ENCODE assay signal across 8 mouse cellular contexts in genomic region chr11:77630257-77630670, GRCm38 (mm10). TPM values are rescaled to one million over a fixed set of nuclear protein-coding genes. Genes with fewer than 3 reads are reported as not detected.
DNase-seq lines count a peak whose midpoint lies in the region; ATAC-seq and TF ChIP-seq lines count a peak whose summit lies in the region.

No protein-coding gene starts in this region.

- H3K27me3 ChIP-seq in E14TG2a.4 (ENCODE audit: insufficient read depth, low read length) = no peaks in the 10 kb centered on the region; the same call in 1 of the 2 replicates
- H3K27me3 ChIP-seq in forebrain, embryonic 11.5 days (ENCODE audit: control insufficient read depth, insufficient read depth, low read length) = no peaks in the 10 kb centered on the region
- H3K27me3 ChIP-seq in heart, embryonic 16.5 days (ENCODE audit: control insufficient read depth, insufficient read depth, low read length) = no peaks in the 10 kb centered on the region
- H3K27me3 ChIP-seq in liver, embryonic 16.5 days (ENCODE audit: control insufficient read depth, insufficient read depth, low read depth, low read length) = no peaks in the 10 kb centered on the region
- H3K27me3 ChIP-seq in neural tube, embryonic 13.5 days = 0 out of 2 replicates have a peak, but pooled peaks cover 2% of the 10 kb centered on the region
- no peaks in the 10 kb centered on the region for H3K27me3 ChIP-seq in testis, adult 2 months (ENCODE audit: control insufficient read depth, insufficient read depth, low read length)

- TF ChIP-seq CTCF in E14TG2a.4 (conservative IDR thresholded peaks at IDR 0.05; ENCODE audit: low read length) = peak; percentile 82
- TF ChIP-seq CTCF in testis, adult 2 months (IDR thresholded peaks at IDR 0.05; ENCODE audit: control insufficient read depth, insufficient read depth, insufficient replicate concordance, low read depth, low read length) = peak; percentile 81; the same call in 1 of the 2 replicates

- no peaks in the 10 kb centered on the region for H3K36me3 ChIP-seq in E14TG2a.4 (ENCODE audit: insufficient read depth, low read length)
- H3K36me3 ChIP-seq in forebrain, embryonic 11.5 days (ENCODE audit: control insufficient read depth, insufficient read depth, low read length) = no peaks in the 10 kb centered on the region
- no peaks in the 10 kb centered on the region for H3K36me3 ChIP-seq in heart, embryonic 16.5 days (ENCODE audit: control insufficient read depth, insufficient read depth)
- H3K36me3 ChIP-seq in liver, embryonic 16.5 days (ENCODE audit: control insufficient read depth, insufficient read depth) = no peaks in the 10 kb centered on the region
- H3K36me3 ChIP-seq in neural tube, embryonic 13.5 days = no peaks in the 10 kb centered on the region
- H3K36me3 ChIP-seq in testis, adult 2 months (ENCODE audit: control insufficient read depth, insufficient read depth, low read length) = no peaks in the 10 kb centered on the region

- no peak overlapping the region for H3K4me3 ChIP-seq in E14TG2a.4 (replicated peaks; ENCODE audit: low read length)
- no peak overlapping the region; the same call in 1 of the 2 replicates for H3K4me3 ChIP-seq in forebrain, embryonic 11.5 days (ENCODE audit: low read depth, low read length)
- H3K4me3 ChIP-seq in heart, embryonic 16.5 days (ENCODE audit: low read length) = peak overlapping the region; percentile 45
- peak overlapping the region; percentile 56 for H3K4me3 ChIP-seq in liver, embryonic 16.5 days (ENCODE audit: low read depth, low read length)
- peak overlapping the region; percentile 27 for H3K4me3 ChIP-seq in neural tube, embryonic 13.5 days
- peak overlapping the region; percentile 89 for H3K4me3 ChIP-seq in testis, adult 2 months (ENCODE audit: control insufficient read depth, low read depth, low read length)

- TF ChIP-seq POLR2A in testis, adult 2 months (IDR thresholded peaks at IDR 0.05; ENCODE audit: control insufficient read depth, low read depth, low read length) = no peak

- 0 out of 2 replicates have a peak, but pooled peaks have one; percentile 53 for ATAC-seq in forebrain, embryonic 11.5 days (replicated peaks; ENCODE audit: low FRiP score)
- ATAC-seq in heart, embryonic 16.5 days (replicated peaks; ENCODE audit: extremely low read depth, insufficient read depth, low FRiP score) = peak; percentile 32; the same call in 1 of the 2 replicates
- ATAC-seq in liver, embryonic 16.5 days (ENCODE audit: low read depth) = peak; percentile 36; the same call in 1 of the 2 replicates
- ATAC-seq in neural tube, embryonic 13.5 days (ENCODE audit: low read depth) = 0 out of 2 replicates have a peak, but pooled peaks have one; percentile 65

- no peak overlapping the region for H3K9ac ChIP-seq in forebrain, embryonic 11.5 days (ENCODE audit: low read length)
- peak overlapping the region; percentile 57 for H3K9ac ChIP-seq in heart, embryonic 16.5 days (ENCODE audit: low read length)
- peak overlapping the region; percentile 33; the same call in 1 of the 2 replicates for H3K9ac ChIP-seq in liver, embryonic 16.5 days (ENCODE audit: low read depth, low read length)
- H3K9ac ChIP-seq in neural tube, embryonic 13.5 days = peak overlapping the region; percentile 57; the same call in 1 of the 2 replicates

- 17% methylated on average over 8 of the region's 8 CpGs for WGBS in forebrain, embryonic 11.5 days
- WGBS in heart, embryonic 16.5 days = 8% methylated on average over 8 of the region's 8 CpGs
- WGBS in liver, embryonic 16.5 days (ENCODE audit: insufficient replicate concordance) = 6% methylated on average over 8 of the region's 8 CpGs
- 18% methylated on average over 8 of the region's 8 CpGs for WGBS in neural tube, embryonic 13.5 days

- H3K4me2 ChIP-seq in forebrain, embryonic 11.5 days (ENCODE audit: low read depth, low read length, severe bottlenecking) = peak overlapping the region; percentile 35; the same call in 1 of the 2 replicates
- peak overlapping the region; percentile 70 for H3K4me2 ChIP-seq in heart, embryonic 16.5 days (ENCODE audit: low read depth, low read length)
- peak overlapping the region; percentile 77 for H3K4me2 ChIP-seq in liver, embryonic 16.5 days (ENCODE audit: low read depth, low read length)
- peak overlapping the region; percentile 56 for H3K4me2 ChIP-seq in neural tube, embryonic 13.5 days

- H3K4me1 ChIP-seq in E14TG2a.4 (replicated peaks; ENCODE audit: low read depth, low read length) = peaks cover 42% of the 10 kb centered on the region
- H3K4me1 ChIP-seq in forebrain, embryonic 11.5 days (replicated peaks; ENCODE audit: control insufficient read depth, insufficient read depth, low read length) = no peaks in the 10 kb centered on the region; the same call in 1 of the 2 replicates
- peaks cover under 1% of the 10 kb centered on the region; the same call in 1 of the 2 replicates for H3K4me1 ChIP-seq in heart, embryonic 16.5 days (ENCODE audit: control insufficient read depth, insufficient read depth, low read length)
- H3K4me1 ChIP-seq in liver, embryonic 16.5 days (ENCODE audit: control insufficient read depth, low read depth, low read length) = peaks cover 27% of the 10 kb centered on the region
- H3K4me1 ChIP-seq in neural tube, embryonic 13.5 days (replicated peaks) = peaks cover 15% of the 10 kb centered on the region
- peaks cover 8% of the 10 kb centered on the region for H3K4me1 ChIP-seq in testis, adult 2 months (ENCODE audit: control insufficient read depth, insufficient read depth, low read length)

- peak; percentile 78 for DNase-seq in c-Kit-positive CD71-negative TER-119-negative erythroid progenitor cells, embryonic 14.5 days (ENCODE audit: low read depth)
- peak; percentile 87 for DNase-seq in forebrain, embryonic 11.5 days (ENCODE audit: low spot score)
- DNase-seq in kidney, postnatal 36 days = peak; percentile 82 to 91

- peaks cover 3% of the 10 kb centered on the region for H3K9me3 ChIP-seq in E14TG2a.4 (ENCODE audit: low read length)
- no peaks in the 10 kb centered on the region for H3K9me3 ChIP-seq in forebrain, embryonic 11.5 days (ENCODE audit: control insufficient read depth, low read length)
- no peaks in the 10 kb centered on the region for H3K9me3 ChIP-seq in heart, embryonic 16.5 days (replicated peaks; ENCODE audit: control insufficient read depth, low read length)
- no peaks in the 10 kb centered on the region for H3K9me3 ChIP-seq in liver, embryonic 16.5 days (replicated peaks; ENCODE audit: control insufficient read depth, low read length)
- H3K9me3 ChIP-seq in neural tube, embryonic 13.5 days = no peaks in the 10 kb centered on the region

- H3K27ac ChIP-seq in forebrain, embryonic 11.5 days (ENCODE audit: low read depth, low read length) = no peak overlapping the region
- H3K27ac ChIP-seq in heart, embryonic 16.5 days (ENCODE audit: low read length) = no peak overlapping the region
- no peak overlapping the region for H3K27ac ChIP-seq in liver, embryonic 16.5 days (ENCODE audit: low read length)
- 0 out of 2 replicates have a peak overlapping the region, but pooled peaks have one; percentile 38 for H3K27ac ChIP-seq in neural tube, embryonic 13.5 days (replicated peaks)
- peak overlapping the region; percentile 67; the same call in 1 of the 2 replicates for H3K27ac ChIP-seq in testis, adult 2 months (ENCODE audit: control insufficient read depth, insufficient read depth, low read depth, low read length)

RNA-seq across cellular contexts. Expression of gene Taok1, which starts 22.6 kb away (rescaled TPM):
- 24.0 and 24.6 TPM in 2 replicates for polyA plus RNA-seq in forebrain, embryonic 11.5 days (2014; fragmentation: Nextera tagmentation; extraction: Ambion mirVana)
- 10.1 and 12.0 TPM in 2 replicates for polyA plus RNA-seq in heart, embryonic 16.5 days (2015; fragmentation: Nextera tagmentation; extraction: Ambion mirVana)
- 3.6 TPM in 2 replicates for polyA plus RNA-seq in liver, embryonic 16.5 days (2015; fragmentation: Nextera tagmentation; extraction: Ambion mirVana)
- 18.3 and 18.8 TPM in 2 replicates for polyA plus RNA-seq in neural tube, embryonic 13.5 days (2015; fragmentation: Nextera tagmentation; extraction: Ambion mirVana)
- polyA plus RNA-seq in testis, adult 2 months (2012; rRNA removed) = 4.5 and 5.8 TPM in 2 replicates

RNA-seq across cellular contexts. Expression of gene Nufip2, which starts 55.7 kb away (rescaled TPM):
- 4.6 and 5.7 TPM in 2 replicates for polyA plus RNA-seq in forebrain, embryonic 11.5 days (2014; fragmentation: Nextera tagmentation; extraction: Ambion mirVana)
- polyA plus RNA-seq in heart, embryonic 16.5 days (2015; fragmentation: Nextera tagmentation; extraction: Ambion mirVana) = 2.9 and 3.5 TPM in 2 replicates
- 1.4 TPM in 2 replicates for polyA plus RNA-seq in liver, embryonic 16.5 days (2015; fragmentation: Nextera tagmentation; extraction: Ambion mirVana)
- polyA plus RNA-seq in neural tube, embryonic 13.5 days (2015; fragmentation: Nextera tagmentation; extraction: Ambion mirVana) = 3.9 and 4.0 TPM in 2 replicates
- polyA plus RNA-seq in testis, adult 2 months (2012; rRNA removed) = 12.1 and 14.4 TPM in 2 replicates

Comparison
In these comparisons a context has a peak if more than half of its experiments do, and no peak if none do; other contexts are left out.
1. H3K4me3 ChIP-seq: peak in heart, embryonic 16.5 days (single experiment), liver, embryonic 16.5 days (single experiment), neural tube, embryonic 13.5 days (single experiment) and testis, adult 2 months (single experiment); none in E14TG2a.4 (single experiment) and forebrain, embryonic 11.5 days (single experiment).
2. H3K27ac ChIP-seq: peak in neural tube, embryonic 13.5 days (single experiment) and testis, adult 2 months (single experiment); none in forebrain, embryonic 11.5 days (single experiment), heart, embryonic 16.5 days (single experiment) and liver, embryonic 16.5 days (single experiment).
3. Peak in every context shown above with its lines, with median percentiles within 50 percentile points of each other: DNase-seq, ATAC-seq and H3K4me2 ChIP-seq.